Mouse (Mus musculus) gastrocnemius, postnatal 10 days (tissue): ENCODE results near the gene Tmem238. TPM values are rescaled to one million over a fixed set of nuclear protein-coding genes. Genes with fewer than 3 reads are reported as not detected.
A peak's percentile ranks its signal among the peaks of the same experiment; 100 is the strongest.
"Not testable (repeated sequence)": the region's sequence is repeated elsewhere in the genome, so short reads cannot be mapped to it uniquely, and the experiment has no call there.

ENCODE experiments used
- DNase-seq: peaks from one replicate; pipeline ENCODE4 v3.0.0; 2021; ENCODE audit warnings: mixed read lengths
- long read RNA-seq, 2 experiments: library from polyadenylated mRNA; stranded (forward); transcript quantifications; one replicate each; pipeline ENCODE4 v2.0.0; 2021
- total RNA-seq, 2 experiments: library from RNA; stranded (reverse); gene quantifications; 2 replicates each; pipeline ENCODE4 v1.2.3; 2021

The Tmem238 gene
- 1 to 10 TPM; 3.5 to 6.3 TPM for total RNA-seq
- long read RNA-seq, experiment 1, partial matches to known transcripts: 0 of 8 reads
- long read RNA-seq, experiment 1, other reads (novel, unspliced or antisense): 1 of 8 reads
- long read RNA-seq, experiment 2, partial matches to known transcripts: 0 of 5 reads
- long read RNA-seq, experiment 2, other reads (novel, unspliced or antisense): 0 of 5 reads

GRCm38 (mm10) chr7:4789436-4789935 is at the start of gene Tmem238:
TSS of gene Tmem238 (minus strand) at chr7:4789656.
- no peak for DNase-seq

- DNase-seq: no peak
Measured at GRCm38 (mm10) chr7:4837639-4838038, 48.2 kb upstream of the Tmem238 start.

GRCm38 (mm10) chr7:4836351-4836792 is 46.9 kb upstream of the Tmem238 start:
- DNase-seq: peak; percentile 47

GRCm38 (mm10) chr7:4835631-4836327 is 46.3 kb upstream of the Tmem238 start:
- DNase-seq: no peak

- DNase-seq: no peak
Measured at GRCm38 (mm10) chr7:4830476-4830875, 41.0 kb upstream of the Tmem238 start.

GRCm38 (mm10) chr7:4825365-4825764 is 35.9 kb upstream of the Tmem238 start:
- no peak for DNase-seq

- DNase-seq: no peak
Measured at GRCm38 (mm10) chr7:4822162-4822907, 32.9 kb upstream of the Tmem238 start.

- DNase-seq: no peak
Measured at GRCm38 (mm10) chr7:4821690-4822089, 32.2 kb upstream of the Tmem238 start.

GRCm38 (mm10) chr7:4820925-4821324 is 31.5 kb upstream of the Tmem238 start:
- DNase-seq: not testable (repeated sequence)

- DNase-seq: no peak
Measured at GRCm38 (mm10) chr7:4816559-4816958, 27.1 kb upstream of the Tmem238 start.

GRCm38 (mm10) chr7:4813105-4813791 is 23.8 kb upstream of the Tmem238 start:
- DNase-seq: no peak

GRCm38 (mm10) chr7:4812303-4813104 is 23.0 kb upstream of the Tmem238 start, which contains the start of gene Ube2s:
TSS of gene Ube2s (minus strand) at chr7:4812590.
- DNase-seq: peak; percentile 97

GRCm38 (mm10) chr7:4811842-4812302 is 22.4 kb upstream of the Tmem238 start:
- DNase-seq: no peak

GRCm38 (mm10) chr7:4811131-4811530 is 21.7 kb upstream of the Tmem238 start:
- DNase-seq: not testable (repeated sequence)

GRCm38 (mm10) chr7:4806716-4807115 is 17.3 kb upstream of the Tmem238 start:
- DNase-seq: no peak

- DNase-seq: no peak
Measured at GRCm38 (mm10) chr7:4802247-4802646, 12.8 kb upstream of the Tmem238 start.

- no peak for DNase-seq
Measured at GRCm38 (mm10) chr7:4795767-4796433, 6.4 kb upstream of the Tmem238 start.

- DNase-seq: no peak
Measured at GRCm38 (mm10) chr7:4794631-4795168, 5.2 kb upstream of the Tmem238 start.

GRCm38 (mm10) chr7:4793674-4794073 is 4.2 kb upstream of the Tmem238 start:
- no peak for DNase-seq

- DNase-seq: not testable (repeated sequence)
Measured at GRCm38 (mm10) chr7:4793248-4793647, 3.8 kb upstream of the Tmem238 start.
